ENCODE assay signal across 24 mouse cellular contexts in genomic region chr14:60764526-60764925, GRCm38 (mm10). TPM values are rescaled to one million over a fixed set of nuclear protein-coding genes. Genes with fewer than 3 reads are reported as not detected.
DNase-seq lines count a peak whose midpoint lies in the region; ATAC-seq and TF ChIP-seq lines count a peak whose summit lies in the region.
"Had no signal": no experiment of that assay in that cellular context is flagged by ENCODE, and none has a peak within 500 bp of the region (broad histone marks: within the 10 kb centered on the region; RNA-seq: fewer than 3 reads in every experiment).

No protein-coding gene starts in this region.

- no peak overlapping the region for H3K4me2 ChIP-seq in heart, embryonic 16.5 days (ENCODE audit: low read depth, low read length)
- H3K4me2 ChIP-seq in liver, postnatal 0 days (ENCODE audit: low read depth, low read length): no peak overlapping the region
- H3K4me2 ChIP-seq in liver, embryonic 11.5 days: no peak overlapping the region
- H3K4me2 ChIP-seq: embryonic facial prominence, embryonic 12.5 days; forebrain, embryonic 13.5 days; hindbrain, embryonic 13.5 days; intestine, embryonic 15.5 days; kidney, embryonic 15.5 days had no signal

- no peak for TF ChIP-seq CTCF in liver, postnatal 0 days (IDR thresholded peaks at IDR 0.05; ENCODE audit: low read depth)
- no peak for TF ChIP-seq CTCF in small intestine, adult 2 months (IDR thresholded peaks at IDR 0.05; ENCODE audit: extremely low read depth, insufficient read length, insufficient replicate concordance, low read depth, low read length)

- no peak overlapping the region for H3K4me3 ChIP-seq in heart, embryonic 16.5 days (ENCODE audit: low read length)
- no peak overlapping the region for H3K4me3 ChIP-seq in liver, postnatal 0 days (ENCODE audit: low read depth, low read length)
- no peak overlapping the region for H3K4me3 ChIP-seq in liver, embryonic 11.5 days (ENCODE audit: low read depth, low read length)
- no peak overlapping the region for H3K4me3 ChIP-seq in small intestine, adult 2 months (ENCODE audit: low read depth, low read length)
- H3K4me3 ChIP-seq in limb, embryonic 10.5 days: no peak overlapping the region
- H3K4me3 ChIP-seq: embryonic facial prominence, embryonic 12.5 days; erythroblast, embryonic 14.5 days; forebrain, embryonic 13.5 days; hindbrain, embryonic 13.5 days; intestine, embryonic 15.5 days; kidney, embryonic 15.5 days; left cerebral cortex, adult 2 months; myocyte had no signal

- H3K9me3 ChIP-seq in heart, embryonic 16.5 days (replicated peaks; ENCODE audit: control insufficient read depth, low read length): no peaks in the 10 kb centered on the region
- no peaks in the 10 kb centered on the region for H3K9me3 ChIP-seq in liver, postnatal 0 days (ENCODE audit: low read length)
- H3K9me3 ChIP-seq in liver, embryonic 11.5 days (ENCODE audit: control insufficient read depth, low read length): no peaks in the 10 kb centered on the region
- no peaks in the 10 kb centered on the region for H3K9me3 ChIP-seq in limb, embryonic 10.5 days (replicated peaks)
- H3K9me3 ChIP-seq: embryonic facial prominence, embryonic 12.5 days; forebrain, embryonic 13.5 days; hindbrain, embryonic 13.5 days; intestine, embryonic 15.5 days; kidney, embryonic 15.5 days had no signal

- no peak for DNase-seq in heart, postnatal 10 days
- no peak for DNase-seq in liver, postnatal 0 days
- DNase-seq in liver, embryonic 11.5 days (ENCODE audit: low spot score): no peak
- DNase-seq in R1 (ENCODE audit: low read depth, low spot score): peak; percentile 94
- no peak for DNase-seq in limb, embryonic 10.5 days (ENCODE audit: low spot score)
- DNase-seq: cerebellum, adult 8-10 months; gastrocnemius, postnatal 10 days; midbrain, embryonic 14.5 days; thymus, postnatal 14 days had no signal

- 53% methylated on average over 4 of the region's 4 CpGs for WGBS in heart, embryonic 16.5 days
- WGBS in liver, postnatal 0 days (ENCODE audit: insufficient replicate concordance): 88% methylated on average over 4 of the region's 4 CpGs
- 63% methylated on average over 4 of the region's 4 CpGs for WGBS in liver, embryonic 11.5 days
- 79% methylated on average over 4 of the region's 4 CpGs for WGBS in small intestine, adult 2 months
- WGBS in limb, embryonic 10.5 days: 76% methylated on average over 4 of the region's 4 CpGs

- ATAC-seq in heart, embryonic 16.5 days (replicated peaks; ENCODE audit: extremely low read depth, insufficient read depth, low FRiP score): no peak
- no peak for ATAC-seq in liver, postnatal 0 days
- ATAC-seq in liver, embryonic 11.5 days (replicated peaks; ENCODE audit: low FRiP score): no peak
- ATAC-seq: forebrain, embryonic 13.5 days; intestine, embryonic 15.5 days had no signal

- H3K27me3 ChIP-seq in heart, embryonic 16.5 days (ENCODE audit: control insufficient read depth, insufficient read depth, low read length): no peaks in the 10 kb centered on the region
- no peaks in the 10 kb centered on the region for H3K27me3 ChIP-seq in liver, postnatal 0 days (ENCODE audit: insufficient read depth, low read length)
- H3K27me3 ChIP-seq in liver, embryonic 11.5 days (replicated peaks; ENCODE audit: control insufficient read depth, insufficient read depth, low read length): no peaks in the 10 kb centered on the region
- no peaks in the 10 kb centered on the region for H3K27me3 ChIP-seq in small intestine, adult 2 months (ENCODE audit: control insufficient read depth, insufficient read depth, low read length)
- H3K27me3 ChIP-seq in limb, embryonic 10.5 days (ENCODE audit: low read depth, poor library complexity, severe bottlenecking): no peaks in the 10 kb centered on the region
- H3K27me3 ChIP-seq: embryonic facial prominence, embryonic 12.5 days; forebrain, embryonic 13.5 days; hindbrain, embryonic 13.5 days; intestine, embryonic 15.5 days; kidney, embryonic 15.5 days had no signal

- no peak for TF ChIP-seq EP300 in liver, postnatal 0 days (IDR thresholded peaks at IDR 0.05; ENCODE audit: low read depth)

- TF ChIP-seq POLR2A in small intestine, adult 2 months (IDR thresholded peaks at IDR 0.05; ENCODE audit: low read depth, low read length): no peak

- H3K36me3 ChIP-seq in heart, embryonic 16.5 days (ENCODE audit: control insufficient read depth, insufficient read depth): peaks cover 26% of the 10 kb centered on the region
- H3K36me3 ChIP-seq in liver, postnatal 0 days (replicated peaks; ENCODE audit: insufficient read depth, low read length): peaks cover 28% of the 10 kb centered on the region
- H3K36me3 ChIP-seq in liver, embryonic 11.5 days (ENCODE audit: control insufficient read depth, insufficient read depth, low read length): peaks cover 4% of the 10 kb centered on the region; the same call in 1 of the 2 replicates
- H3K36me3 ChIP-seq in small intestine, adult 2 months (ENCODE audit: control insufficient read depth, insufficient read depth, low read length): peaks cover 32% of the 10 kb centered on the region
- H3K36me3 ChIP-seq in limb, embryonic 10.5 days: peaks cover 14% of the 10 kb centered on the region

- intact Hi-C loops in heart, postnatal 10 days (cut with DNase I): loop anchor here (2.0 kb wide), 1 partner anchor 14 kb away; no protein-coding TSS in a partner anchor

- H3K4me1 ChIP-seq in heart, embryonic 16.5 days (ENCODE audit: control insufficient read depth, insufficient read depth, low read length): peaks cover 23% of the 10 kb centered on the region
- no peaks in the 10 kb centered on the region for H3K4me1 ChIP-seq in liver, postnatal 0 days (ENCODE audit: insufficient read depth)
- peaks cover 3% of the 10 kb centered on the region; the same call in 1 of the 2 replicates for H3K4me1 ChIP-seq in liver, embryonic 11.5 days (replicated peaks; ENCODE audit: control insufficient read depth, insufficient read depth, low read length)
- no peaks in the 10 kb centered on the region for H3K4me1 ChIP-seq in small intestine, adult 2 months (ENCODE audit: control insufficient read depth, insufficient read depth, insufficient read length, low read length)
- H3K4me1 ChIP-seq in limb, embryonic 10.5 days: peaks cover 8% of the 10 kb centered on the region
- H3K4me1 ChIP-seq: forebrain, embryonic 13.5 days had no signal

- H3K27ac ChIP-seq in heart, embryonic 16.5 days (ENCODE audit: low read length): peak overlapping the region; percentile 37
- peak overlapping the region; percentile 51; the same call in 1 of the 2 replicates for H3K27ac ChIP-seq in liver, postnatal 0 days (ENCODE audit: low read depth)
- no peak overlapping the region for H3K27ac ChIP-seq in liver, embryonic 11.5 days (ENCODE audit: low read depth, low read length)
- peak overlapping the region; percentile 59; the same call in 1 of the 2 replicates for H3K27ac ChIP-seq in small intestine, adult 2 months (ENCODE audit: insufficient read depth, low read depth, low read length)
- H3K27ac ChIP-seq in limb, embryonic 10.5 days: no peak overlapping the region
- H3K27ac ChIP-seq: embryonic facial prominence, embryonic 12.5 days; forebrain, embryonic 13.5 days; hindbrain, embryonic 13.5 days; left cerebral cortex, adult 2 months; liver, embryonic 14.5 days had no signal

- H3K9ac ChIP-seq in heart, embryonic 16.5 days (ENCODE audit: low read length): no peak overlapping the region
- H3K9ac ChIP-seq in liver, postnatal 0 days (replicated peaks): no peak overlapping the region
- no peak overlapping the region for H3K9ac ChIP-seq in liver, embryonic 11.5 days (ENCODE audit: low read depth, low read length)
- H3K9ac ChIP-seq: embryonic facial prominence, embryonic 12.5 days; forebrain, embryonic 13.5 days; hindbrain, embryonic 13.5 days; intestine, embryonic 15.5 days; kidney, embryonic 15.5 days; liver, embryonic 14.5 days had no signal

RNA-seq across cellular contexts. Expression of gene C1qtnf9, which starts 3.4 kb away (rescaled TPM):
- polyA plus RNA-seq in heart, embryonic 16.5 days (2015; fragmentation: Nextera tagmentation; extraction: Ambion mirVana): 3.7 and 4.0 TPM in 2 replicates
- 10 to 100 TPM; 36.4 to 38.2 TPM for total RNA-seq in heart, postnatal 10 days (2021)
- 0.25 and 0.49 TPM in 2 replicates for polyA plus RNA-seq in liver, postnatal 0 days (2015; fragmentation: Nextera tagmentation; extraction: Ambion mirVana)
- 0.09 and 0.19 TPM in 2 replicates for polyA plus RNA-seq in liver, embryonic 11.5 days (2014; fragmentation: Nextera tagmentation; extraction: Ambion mirVana)
- 0.47 and 0.70 TPM in 2 replicates for polyA plus RNA-seq in small intestine, adult 2 months (2012; rRNA removed)
- polyA plus RNA-seq in limb, embryonic 10.5 days (2016; fragmentation: Nextera tagmentation; extraction: Ambion mirVana): 0.10 and 0.26 TPM in 2 replicates
- total RNA-seq: common myeloid progenitor, adult 5-6 weeks; megakaryocyte progenitor cell, adult 5-6 weeks; MEL had no signal
- polyA plus RNA-seq: midbrain, embryonic 14.5 days; myocyte; neural tube, embryonic 14.5 days had no signal

RNA-seq across cellular contexts. Expression of gene Mipep, which starts 19.8 kb away (rescaled TPM):
- 32.6 and 33.2 TPM in 2 replicates for polyA plus RNA-seq in heart, embryonic 16.5 days (2015; fragmentation: Nextera tagmentation; extraction: Ambion mirVana)
- 10 to 100 TPM; 51.3 to 52.6 TPM for total RNA-seq in heart, postnatal 10 days (2021)
- 5.6 and 6.1 TPM in 2 replicates for polyA plus RNA-seq in liver, postnatal 0 days (2015; fragmentation: Nextera tagmentation; extraction: Ambion mirVana)
- 27.8 TPM in 2 replicates for polyA plus RNA-seq in liver, embryonic 11.5 days (2014; fragmentation: Nextera tagmentation; extraction: Ambion mirVana)
- polyA plus RNA-seq in small intestine, adult 2 months (2012; rRNA removed): 6.2 and 6.4 TPM in 2 replicates
- polyA plus RNA-seq in limb, embryonic 10.5 days (2016; fragmentation: Nextera tagmentation; extraction: Ambion mirVana): 24.0 and 25.1 TPM in 2 replicates

Comparison
In these comparisons a context has a peak if more than half of its experiments do, and no peak if none do; other contexts are left out.
1. H3K27ac ChIP-seq: peak in heart, embryonic 16.5 days (single experiment), liver, postnatal 0 days (single experiment) and small intestine, adult 2 months (single experiment); none in liver, embryonic 11.5 days (single experiment) and limb, embryonic 10.5 days (single experiment).